Mouse (Mus musculus): ENCODE results near the gene Gast. TPM values are rescaled to one million over a fixed set of nuclear protein-coding genes. Genes with fewer than 3 reads are reported as not detected.
A peak's percentile ranks its signal among the peaks of the same experiment; 100 is the strongest.

Gene Gast
- polyA plus RNA-seq, 1 experiment: not detected

DNA sequence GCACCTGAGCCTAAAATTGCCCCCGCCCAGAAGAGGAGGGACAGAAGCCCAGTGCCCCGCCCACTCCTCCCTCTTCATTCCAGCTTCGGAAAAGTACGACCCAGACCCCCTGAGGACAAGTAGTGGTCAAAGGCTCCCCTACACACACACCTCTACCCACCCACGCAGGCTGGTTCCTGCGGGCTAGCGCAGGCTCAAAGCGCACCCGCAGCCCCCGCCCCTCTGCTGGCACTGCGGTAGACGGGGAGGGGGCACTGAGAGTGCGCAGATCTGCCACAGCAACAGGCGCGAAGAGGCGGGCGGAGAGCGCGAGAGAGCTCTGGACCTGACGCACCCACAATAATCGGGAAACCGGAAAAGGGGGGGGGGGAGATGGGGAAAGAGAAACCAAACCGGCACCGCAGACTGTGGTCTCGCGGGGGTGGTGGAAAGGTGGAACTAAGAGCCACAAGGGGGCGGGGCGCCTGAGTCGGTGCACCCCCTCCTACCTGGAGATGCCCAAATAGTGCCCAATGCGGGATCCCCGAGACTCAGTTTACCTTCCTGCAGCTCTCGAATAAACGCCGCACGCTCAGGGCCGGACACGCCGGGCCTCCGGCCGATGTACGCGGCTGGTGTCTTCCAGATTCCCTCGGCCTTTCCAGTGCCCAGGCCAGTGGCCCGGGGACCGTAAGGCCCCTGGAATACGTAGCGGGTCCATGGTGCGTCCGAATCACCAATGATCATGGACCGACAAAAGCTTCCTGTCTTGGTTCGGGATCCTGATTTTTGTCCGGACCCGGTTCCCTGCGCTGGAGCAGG, 21.1 kb downstream of the Gast start:
- Histone ChIP-seq H3K4me2 (ENCODE audit: low read depth) (peak overlapping the region; percentile 100), H3K79me2 (ENCODE audit: control insufficient read depth, insufficient read depth) (no peaks in the 10 kb centered on the region), H3ac (ENCODE audit: control insufficient read depth, insufficient read length) (no peak overlapping the region), H3K36me3 (ENCODE audit: control insufficient read depth, insufficient read depth) (no peaks in the 10 kb centered on the region), H3K27me3 (ENCODE audit: control insufficient read depth, insufficient read depth, insufficient read length) (peaks cover 8% of the 10 kb centered on the region), H3K4me3 (peak overlapping the region; percentile 33)
- TF ChIP-seq POLR2A (IDR thresholded peaks at IDR 0.05; ENCODE audit: insufficient read length, low read depth) (no peak), SRF (IDR thresholded peaks at IDR 0.05; ENCODE audit: control insufficient read depth, insufficient read length, low read depth) (no peak)

DNA sequence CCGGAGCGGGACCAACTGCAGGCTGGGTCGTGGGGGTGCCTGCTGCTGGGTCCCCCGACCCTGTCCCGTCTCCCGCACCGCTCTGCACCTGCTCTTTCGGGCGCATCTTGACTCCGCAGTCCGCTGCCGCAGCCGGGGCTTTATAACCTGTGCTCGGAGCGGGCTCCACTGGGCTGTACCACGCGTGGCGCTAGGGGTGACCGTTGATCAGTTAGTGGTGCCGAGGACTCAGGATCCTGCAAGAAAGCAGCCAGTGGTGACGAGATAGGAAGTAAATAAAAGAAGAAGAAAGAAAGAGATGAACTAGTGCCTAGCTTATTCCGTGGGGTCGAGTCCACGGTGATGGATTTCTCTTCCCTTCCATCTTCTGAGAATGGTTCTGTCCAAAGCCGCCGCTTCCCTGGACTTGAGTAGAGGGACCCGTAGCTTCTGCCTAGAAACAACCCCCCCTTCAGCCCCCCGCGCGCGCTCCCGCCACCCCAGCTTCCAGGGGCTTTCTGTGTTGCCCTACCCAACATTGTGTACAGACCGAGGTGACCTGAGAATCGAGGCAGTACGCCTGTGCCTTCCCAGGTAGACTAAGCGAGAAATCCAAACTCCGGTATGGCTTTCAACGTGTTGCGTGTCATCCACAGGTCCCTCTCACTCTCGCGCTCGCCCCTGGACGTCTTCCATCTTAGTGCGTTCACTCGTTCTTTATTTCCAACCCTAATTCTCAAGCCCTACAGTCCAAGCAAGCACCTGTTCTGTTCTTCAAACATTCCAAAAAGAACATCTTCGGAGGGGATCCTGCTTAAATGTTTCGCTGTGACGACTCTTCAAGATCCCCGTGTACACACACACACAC, 22.0 kb downstream of the Gast start, which contains the start of gene Hap1:
Hap1 (minus strand) TSS at position 157 of the 847 bp plus-strand sequence.
- Histone ChIP-seq H3ac (ENCODE audit: control insufficient read depth, insufficient read length) (no peak within 1 kb of the TSS), H3K4me2 (ENCODE audit: low read depth) (peak within 1 kb of the TSS; percentile 100), H3K27me3 (ENCODE audit: control insufficient read depth, insufficient read depth, insufficient read length) (peaks cover 8% of the 10 kb centered on the region), H3K36me3 (ENCODE audit: control insufficient read depth, insufficient read depth) (no peaks in the 10 kb centered on the region), H3K79me2 (ENCODE audit: control insufficient read depth, insufficient read depth) (no peaks in the 10 kb centered on the region), H3K4me3 (peak within 1 kb of the TSS; percentile 33)
- TF ChIP-seq POLR2AphosphoS2 (IDR thresholded peaks at IDR 0.05; ENCODE audit: insufficient read length, low read depth): no peak
- no peak for TF ChIP-seq REST (IDR thresholded peaks at IDR 0.05; ENCODE audit: insufficient read depth, insufficient read length)
- TF ChIP-seq E2F4 (IDR thresholded peaks at IDR 0.05; ENCODE audit: insufficient read depth): no peak
- peak in 1 of 3 experiments; percentile 12 for TF ChIP-seq MYOG (IDR thresholded peaks at IDR 0.05; ENCODE audit: control insufficient read depth in 1 of 3, insufficient read depth in 1 of 3, insufficient read length in 2 of 3, low read depth in 2 of 3)
- TF ChIP-seq SRF (IDR thresholded peaks at IDR 0.05; ENCODE audit: control insufficient read depth, insufficient read length, low read depth): no peak
- peak in 1 of 3 experiments; percentile 47 for TF ChIP-seq MYOD1 (IDR thresholded peaks at IDR 0.05; ENCODE audit: control insufficient read depth in 1 of 3, insufficient read length in 2 of 3, low read depth in 2 of 3)

DNA sequence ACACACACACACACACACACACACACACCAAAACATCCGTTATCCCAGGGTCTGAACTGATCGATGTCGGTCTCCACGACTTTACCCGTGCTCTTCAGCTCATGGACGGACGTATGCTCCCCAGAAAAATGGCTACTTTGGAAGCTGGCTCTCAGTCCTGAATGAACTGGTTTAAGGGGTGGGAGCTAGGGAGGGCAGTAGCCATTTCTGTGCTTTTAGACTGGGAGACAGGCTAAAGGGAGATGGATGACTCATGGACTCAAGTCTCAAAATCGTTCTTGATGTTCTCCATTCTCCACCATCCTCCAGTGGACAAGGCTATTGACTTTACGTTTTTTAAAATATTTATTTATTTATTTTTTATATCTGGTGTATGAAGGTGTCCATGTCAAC, 22.6 kb downstream of the Gast start:
- H3K79me2 ChIP-seq (ENCODE audit: control insufficient read depth, insufficient read depth): no peaks in the 10 kb centered on the region
- peak overlapping the region; percentile 100 for H3K4me2 ChIP-seq (ENCODE audit: low read depth)
- H3K4me3 ChIP-seq: peak overlapping the region; percentile 33
- H3K27me3 ChIP-seq (ENCODE audit: control insufficient read depth, insufficient read depth, insufficient read length): peaks cover 8% of the 10 kb centered on the region
- H3K36me3 ChIP-seq (ENCODE audit: control insufficient read depth, insufficient read depth): no peaks in the 10 kb centered on the region
- no peak for TF ChIP-seq REST (IDR thresholded peaks at IDR 0.05; ENCODE audit: insufficient read depth, insufficient read length)
- TF ChIP-seq MYOD1 (IDR thresholded peaks at IDR 0.05; ENCODE audit: control insufficient read depth in 1 of 3, insufficient read length in 2 of 3, low read depth in 2 of 3): no peak
- no peak for TF ChIP-seq CEBPB (IDR thresholded peaks at IDR 0.05; ENCODE audit: insufficient read depth, poor library complexity, severe bottlenecking)
- TF ChIP-seq TCF12 (IDR thresholded peaks at IDR 0.05; ENCODE audit: insufficient read depth, poor library complexity, severe bottlenecking): no peak
- no peak for TF ChIP-seq SRF (IDR thresholded peaks at IDR 0.05; ENCODE audit: control insufficient read depth, insufficient read length, low read depth)
- no peak for TF ChIP-seq POLR2A (IDR thresholded peaks at IDR 0.05; ENCODE audit: insufficient read length, low read depth)
- TF ChIP-seq TCF3 (IDR thresholded peaks at IDR 0.05; ENCODE audit: insufficient read length, low read depth): no peak
- no peak for TF ChIP-seq POLR2AphosphoS2 (IDR thresholded peaks at IDR 0.05; ENCODE audit: insufficient read length, low read depth)
- TF ChIP-seq E2F4 (IDR thresholded peaks at IDR 0.05; ENCODE audit: insufficient read depth): no peak
- no peak for TF ChIP-seq MAX (IDR thresholded peaks at IDR 0.05; ENCODE audit: low read depth)
- TF ChIP-seq MYOG (IDR thresholded peaks at IDR 0.05; ENCODE audit: control insufficient read depth in 1 of 3, insufficient read depth in 1 of 3, insufficient read length in 2 of 3, low read depth in 2 of 3): no peak
- no peak for TF ChIP-seq USF1 (IDR thresholded peaks at IDR 0.05; ENCODE audit: low read depth)
- no peak overlapping the region for H3ac ChIP-seq (ENCODE audit: control insufficient read depth, insufficient read length)

DNA sequence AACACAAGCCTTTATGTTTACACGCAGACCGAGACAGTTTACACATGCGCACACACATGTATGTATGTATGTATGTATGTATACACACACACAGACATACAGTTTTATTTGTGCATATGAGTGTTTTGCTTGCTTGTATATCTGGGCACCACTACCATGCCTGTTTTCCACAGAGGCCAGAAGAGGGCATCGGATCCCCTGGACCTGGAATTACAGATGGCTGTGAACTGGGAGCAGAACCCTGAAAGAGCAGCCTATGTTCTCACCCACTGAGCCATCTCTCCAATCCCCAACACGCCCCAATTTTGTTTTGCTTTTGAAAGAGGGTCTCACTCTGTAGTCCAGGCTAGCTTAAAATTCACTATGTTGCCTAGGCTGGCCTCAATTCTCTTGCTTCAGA, 23.2 kb downstream of the Gast start:
- Histone ChIP-seq H3ac (ENCODE audit: control insufficient read depth, insufficient read length) (no peak overlapping the region), H3K79me2 (ENCODE audit: control insufficient read depth, insufficient read depth) (no peaks in the 10 kb centered on the region), H3K27me3 (ENCODE audit: control insufficient read depth, insufficient read depth, insufficient read length) (peaks cover 8% of the 10 kb centered on the region), H3K4me2 (ENCODE audit: low read depth) (no peak overlapping the region), H3K36me3 (ENCODE audit: control insufficient read depth, insufficient read depth) (no peaks in the 10 kb centered on the region), H3K4me3 (no peak overlapping the region)
- TF ChIP-seq MYOG (IDR thresholded peaks at IDR 0.05; ENCODE audit: control insufficient read depth in 1 of 3, insufficient read depth in 1 of 3, insufficient read length in 2 of 3, low read depth in 2 of 3): no peak
- TF ChIP-seq MAX (IDR thresholded peaks at IDR 0.05; ENCODE audit: low read depth): no peak
- TF ChIP-seq TCF3 (IDR thresholded peaks at IDR 0.05; ENCODE audit: insufficient read length, low read depth): no peak
- no peak for TF ChIP-seq POLR2A (IDR thresholded peaks at IDR 0.05; ENCODE audit: insufficient read length, low read depth)
- no peak for TF ChIP-seq SRF (IDR thresholded peaks at IDR 0.05; ENCODE audit: control insufficient read depth, insufficient read length, low read depth)
- TF ChIP-seq MYOD1 (IDR thresholded peaks at IDR 0.05; ENCODE audit: control insufficient read depth in 1 of 3, insufficient read length in 2 of 3, low read depth in 2 of 3): no peak
- TF ChIP-seq TCF12 (IDR thresholded peaks at IDR 0.05; ENCODE audit: insufficient read depth, poor library complexity, severe bottlenecking): no peak
- no peak for TF ChIP-seq CEBPB (IDR thresholded peaks at IDR 0.05; ENCODE audit: insufficient read depth, poor library complexity, severe bottlenecking)
- no peak for TF ChIP-seq REST (IDR thresholded peaks at IDR 0.05; ENCODE audit: insufficient read depth, insufficient read length)
- TF ChIP-seq POLR2AphosphoS2 (IDR thresholded peaks at IDR 0.05; ENCODE audit: insufficient read length, low read depth): no peak
- no peak for TF ChIP-seq E2F4 (IDR thresholded peaks at IDR 0.05; ENCODE audit: insufficient read depth)
- TF ChIP-seq USF1 (IDR thresholded peaks at IDR 0.05; ENCODE audit: low read depth): no peak

All from myocyte (in vitro differentiated cells).